Mouse (Mus musculus): ENCODE results near the gene Lrba. TPM values are rescaled to one million over a fixed set of nuclear protein-coding genes. Genes with fewer than 3 reads are reported as not detected.

Gene Lrba
- polyA plus RNA-seq, 1 experiment from 2014 or later: 1.8 TPM

- no peaks in the 10 kb centered on the region for H3K9me3 ChIP-seq (ENCODE audit: low read length)
- no peaks in the 10 kb centered on the region for H3K4me1 ChIP-seq (ENCODE audit: insufficient read depth)
- ATAC-seq: no peak
Observed at GRCm38 (mm10) chr3:86500586-86500985, 276.1 kb downstream of the Lrba start.

GRCm38 (mm10) chr3:86518506-86519109 is 294.1 kb downstream of the Lrba start:
- DNase-seq (no peak), ATAC-seq (no peak)
- Histone ChIP-seq H3K27ac (ENCODE audit: low read depth) (no peak overlapping the region), H3K36me3 (replicated peaks; ENCODE audit: insufficient read depth, low read length) (no peaks in the 10 kb centered on the region), H3K4me1 (ENCODE audit: insufficient read depth) (no peaks in the 10 kb centered on the region), H3K4me2 (ENCODE audit: low read depth, low read length) (no peak overlapping the region), H3K9ac (replicated peaks) (no peak overlapping the region), H3K27me3 (ENCODE audit: insufficient read depth, low read length) (no peaks in the 10 kb centered on the region), H3K4me3 (ENCODE audit: low read depth, low read length) (no peak overlapping the region), H3K9me3 (ENCODE audit: low read length) (no peaks in the 10 kb centered on the region)
- TF ChIP-seq CTCF (IDR thresholded peaks at IDR 0.05; ENCODE audit: low read depth) (no peak), EP300 (IDR thresholded peaks at IDR 0.05; ENCODE audit: low read depth) (no peak)
- WGBS (ENCODE audit: insufficient replicate concordance): 69% methylated on average over 2 of the region's 2 CpGs

More at GRCm38 (mm10) chr3:86500586-86500985, 276.1 kb downstream of the Lrba start:
- Histone ChIP-seq H3K9ac (replicated peaks) (no peak overlapping the region), H3K27ac (ENCODE audit: low read depth) (no peak overlapping the region), H3K4me3 (ENCODE audit: low read depth, low read length) (no peak overlapping the region), H3K4me2 (ENCODE audit: low read depth, low read length) (no peak overlapping the region), H3K27me3 (ENCODE audit: insufficient read depth, low read length) (no peaks in the 10 kb centered on the region), H3K36me3 (replicated peaks; ENCODE audit: insufficient read depth, low read length) (no peaks in the 10 kb centered on the region)
- TF ChIP-seq EP300 (IDR thresholded peaks at IDR 0.05; ENCODE audit: low read depth) (no peak), CTCF (IDR thresholded peaks at IDR 0.05; ENCODE audit: low read depth) (no peak)
- no peak for DNase-seq

DNA sequence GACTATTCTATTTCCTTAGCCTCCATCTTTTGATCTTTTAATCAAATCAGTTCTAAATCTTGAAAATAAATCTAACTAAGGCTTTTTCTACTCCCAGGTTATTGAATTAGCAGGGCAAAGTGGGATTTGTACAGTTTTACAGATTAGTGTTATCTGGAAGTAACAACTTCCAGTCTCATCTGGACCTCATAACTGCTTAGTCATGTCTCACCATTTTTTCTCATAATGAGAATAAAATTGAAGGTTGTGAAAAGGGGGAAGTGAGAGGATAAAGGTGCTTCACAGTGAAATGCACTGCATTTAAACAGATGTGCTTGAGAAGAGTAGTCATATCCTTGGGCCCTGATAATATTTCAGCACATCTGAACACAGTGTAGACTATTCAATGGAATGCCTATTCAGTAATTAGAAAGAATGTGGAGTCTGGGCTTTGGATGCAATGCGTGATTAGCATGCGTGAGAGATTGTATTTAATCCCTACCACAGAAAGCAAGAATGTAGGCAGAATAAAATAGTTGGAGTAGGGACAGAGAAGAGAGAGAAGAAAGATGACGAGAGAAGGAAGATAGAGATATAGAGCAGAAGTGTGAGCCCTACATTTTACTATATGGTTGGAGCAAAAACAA is 298.5 kb downstream of the Lrba start:
- H3K27me3 ChIP-seq (ENCODE audit: insufficient read depth, low read length): no peaks in the 10 kb centered on the region
- H3K27ac ChIP-seq (ENCODE audit: low read depth): no peak overlapping the region
- ATAC-seq (no peak), DNase-seq (no peak)
- H3K4me3 ChIP-seq (ENCODE audit: low read depth, low read length): no peak overlapping the region
- TF ChIP-seq CTCF (IDR thresholded peaks at IDR 0.05; ENCODE audit: low read depth) (no peak), EP300 (IDR thresholded peaks at IDR 0.05; ENCODE audit: low read depth) (no peak)
- no peaks in the 10 kb centered on the region for H3K9me3 ChIP-seq (ENCODE audit: low read length)
- no peaks in the 10 kb centered on the region for H3K36me3 ChIP-seq (replicated peaks; ENCODE audit: insufficient read depth, low read length)
- 84% methylated on average over 3 of the region's 3 CpGs for WGBS (ENCODE audit: insufficient replicate concordance)
- H3K4me1 ChIP-seq (ENCODE audit: insufficient read depth): no peaks in the 10 kb centered on the region
- no peak overlapping the region for H3K9ac ChIP-seq (replicated peaks)
- H3K4me2 ChIP-seq (ENCODE audit: low read depth, low read length): no peak overlapping the region

GRCm38 (mm10) chr3:86531531-86532269 is 307.2 kb downstream of the Lrba start:
- WGBS (ENCODE audit: insufficient replicate concordance): 82% methylated on average over 16 of the region's 16 CpGs
- Histone ChIP-seq H3K4me1 (ENCODE audit: insufficient read depth) (no peaks in the 10 kb centered on the region), H3K27ac (ENCODE audit: low read depth) (no peak overlapping the region), H3K27me3 (ENCODE audit: insufficient read depth, low read length) (no peaks in the 10 kb centered on the region), H3K4me3 (ENCODE audit: low read depth, low read length) (no peak overlapping the region), H3K9me3 (ENCODE audit: low read length) (no peaks in the 10 kb centered on the region), H3K4me2 (ENCODE audit: low read depth, low read length) (no peak overlapping the region), H3K36me3 (replicated peaks; ENCODE audit: insufficient read depth, low read length) (no peaks in the 10 kb centered on the region), H3K9ac (replicated peaks) (no peak overlapping the region)
- DNase-seq: no peak
- TF ChIP-seq EP300 (IDR thresholded peaks at IDR 0.05; ENCODE audit: low read depth): no peak
- no peak for TF ChIP-seq CTCF (IDR thresholded peaks at IDR 0.05; ENCODE audit: low read depth)
- ATAC-seq: no peak

DNA sequence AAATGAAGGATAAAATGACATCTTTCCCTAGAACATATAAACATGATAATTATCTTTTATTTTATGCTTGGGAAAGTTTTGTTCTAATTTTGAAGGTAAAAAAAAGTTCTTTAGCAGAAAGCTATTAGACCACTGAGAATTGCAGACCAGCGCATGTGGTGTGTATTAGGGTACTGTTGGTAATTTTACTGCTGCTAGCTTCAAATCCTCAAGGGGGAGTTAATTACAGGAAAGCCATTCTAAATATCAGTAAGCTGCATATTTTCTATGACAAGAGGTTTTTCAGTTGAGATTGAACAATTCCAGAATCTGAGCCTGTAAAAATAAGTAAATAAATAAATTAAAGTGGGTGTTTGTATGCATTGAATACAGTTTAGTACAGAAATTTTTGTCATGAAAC is 312.3 kb downstream of the Lrba start:
- H3K4me2 ChIP-seq (ENCODE audit: low read depth, low read length): no peak overlapping the region
- no peak overlapping the region for H3K27ac ChIP-seq (ENCODE audit: low read depth)
- DNase-seq: no peak
- H3K4me3 ChIP-seq (ENCODE audit: low read depth, low read length): no peak overlapping the region
- H3K9me3 ChIP-seq (ENCODE audit: low read length): no peaks in the 10 kb centered on the region
- TF ChIP-seq CTCF (IDR thresholded peaks at IDR 0.05; ENCODE audit: low read depth) (no peak), EP300 (IDR thresholded peaks at IDR 0.05; ENCODE audit: low read depth) (no peak)
- H3K4me1 ChIP-seq (ENCODE audit: insufficient read depth): no peaks in the 10 kb centered on the region
- no peaks in the 10 kb centered on the region for H3K36me3 ChIP-seq (replicated peaks; ENCODE audit: insufficient read depth, low read length)
- no peaks in the 10 kb centered on the region for H3K27me3 ChIP-seq (ENCODE audit: insufficient read depth, low read length)
- WGBS (ENCODE audit: insufficient replicate concordance): 85% methylated on average over 1 of the region's 1 CpGs
- ATAC-seq: no peak
- no peak overlapping the region for H3K9ac ChIP-seq (replicated peaks)
